Mouse (Mus musculus) MEL (cell line): ENCODE measurements around the gene Atp6v1g2. TPM values are rescaled to one million over a fixed set of nuclear protein-coding genes. Genes with fewer than 3 reads are reported as not detected.
A peak's percentile ranks its signal among the peaks of the same experiment; 100 is the strongest.

Experiments used
- DNase-seq: peaks from one replicate; pipeline ENCODE4 v3.0.0; 2011; ENCODE audit warnings: low read depth, low spot score
- H3K27ac ChIP-seq: 2 replicates; pipeline ENCODE4 v1.5.1; 2012; ENCODE audit warnings: low read depth, mild to moderate bottlenecking, control low read depth, low read length, moderate library complexity; ENCODE audit not compliant: control insufficient read depth
- H3K27me3 ChIP-seq, 2 experiments: fragments of 150-350 bp in 1 of 2; sonication (generic) in 1 of 2; 2 replicates each; pipeline ENCODE4 v1.6.1; 2012; ENCODE audit warnings: low read length in 2 of 2, mild to moderate bottlenecking in 2 of 2, improper control_type of control experiment in 1 of 2, moderate library complexity in 1 of 2; ENCODE audit not compliant: insufficient read depth in 2 of 2, control insufficient read depth in 1 of 2
- H3K36me3 ChIP-seq, 2 experiments: 2 replicates each; pipeline ENCODE4 v1.6.1; 2012 to 2014; ENCODE audit warnings: low read length in 2 of 2, improper control_type of control experiment in 1 of 2, inconsistent platforms in 1 of 2, mild to moderate bottlenecking in 1 of 2; ENCODE audit not compliant: insufficient read depth in 2 of 2, control insufficient read depth in 1 of 2
- H3K4me1 ChIP-seq, 2 experiments: fragments of 150-350 bp in 1 of 2; sonication (generic) in 1 of 2; 2 replicates each; pipeline ENCODE4 v1.6.1; 2012; ENCODE audit warnings: low read length in 2 of 2, improper control_type of control experiment in 1 of 2, mild to moderate bottlenecking in 1 of 2; ENCODE audit not compliant: insufficient read depth in 2 of 2, control insufficient read depth in 1 of 2
- H3K4me3 ChIP-seq, 2 experiments: fragments of 150-350 bp in 1 of 2; sonication (generic) in 1 of 2; 2 replicates each; pipeline ENCODE4 v1.5.1; 2012; ENCODE audit warnings: low read depth in 2 of 2, low read length in 2 of 2, mild to moderate bottlenecking in 2 of 2, moderate library complexity in 2 of 2, control low read depth in 1 of 2, improper control_type of control experiment in 1 of 2; ENCODE audit not compliant: control insufficient read depth in 1 of 2, insufficient read depth in 1 of 2
- H3K79me2 ChIP-seq: 2 replicates; pipeline ENCODE4 v1.6.1; 2012; ENCODE audit warnings: mild to moderate bottlenecking, low read length, moderate library complexity; ENCODE audit not compliant: control insufficient read depth, poor library complexity, insufficient read depth
- H3K9ac ChIP-seq: 2 replicates; pipeline ENCODE4 v1.6.1; 2012; ENCODE audit warnings: low read depth, mild to moderate bottlenecking, control low read depth, low read length, moderate library complexity; ENCODE audit not compliant: control insufficient read depth, poor library complexity, severe bottlenecking
- H3K9me3 ChIP-seq: fragments of 150-350 bp; sonication (generic); replicated peaks from 2 replicates; pipeline ENCODE4 v1.6.1; 2012; ENCODE audit warnings: mild to moderate bottlenecking, low read length, improper control_type of control experiment, moderate library complexity; ENCODE audit not compliant: insufficient read depth
- BHLHE40 ChIP-seq: IDR thresholded peaks from 2 replicates; pipeline ENCODE4 v1.6.1; 2012; ENCODE audit warnings: low read depth, mild to moderate bottlenecking, inconsistent platforms, low read length, improper control_type of control experiment, borderline replicate concordance
- CHD1 ChIP-seq: IDR thresholded peaks from 2 replicates; pipeline ENCODE4 v1.6.1; 2012; ENCODE audit warnings: low read depth, mild to moderate bottlenecking, inconsistent platforms, low read length, improper control_type of control experiment
- CHD2 ChIP-seq: IDR thresholded peaks from 2 replicates; pipeline ENCODE4 v1.6.1; 2011; ENCODE audit warnings: low read length, improper control_type of control experiment
- CTCF ChIP-seq, 3 experiments: IDR thresholded peaks in 2 of 3; conservative IDR thresholded peaks in 1 of 3; 2 replicates each; pipeline ENCODE4 v1.5.1; 2011 to 2012; ENCODE audit warnings: low read length in 3 of 3, low read depth in 2 of 3, mild to moderate bottlenecking in 2 of 3, improper control_type of control experiment in 1 of 3, inconsistent platforms in 1 of 3, mixed read lengths in 1 of 3, moderate library complexity in 1 of 3; ENCODE audit not compliant: control insufficient read depth in 1 of 3, insufficient read depth in 1 of 3, poor library complexity in 1 of 3, severe bottlenecking in 1 of 3
- E2F4 ChIP-seq: IDR thresholded peaks from 2 replicates; pipeline ENCODE4 v1.6.1; 2011; ENCODE audit warnings: low read depth, low read length, improper control_type of control experiment, borderline replicate concordance
- ELF1 ChIP-seq: IDR thresholded peaks from 2 replicates; pipeline ENCODE4 v1.6.1; 2014; ENCODE audit warnings: low read depth, mild to moderate bottlenecking, inconsistent platforms, low read length, improper control_type of control experiment, moderate library complexity
- ETS1 ChIP-seq: IDR thresholded peaks from 2 replicates; pipeline ENCODE4 v1.6.1; 2012; ENCODE audit warnings: low read depth, mild to moderate bottlenecking, inconsistent platforms, low read length, improper control_type of control experiment, moderate library complexity
- GABPA ChIP-seq: IDR thresholded peaks from 2 replicates; pipeline ENCODE4 v1.6.1; 2012; ENCODE audit warnings: low read depth, mild to moderate bottlenecking, inconsistent platforms, low read length, improper control_type of control experiment, moderate library complexity
- GATA1 ChIP-seq: IDR thresholded peaks from 2 replicates; pipeline ENCODE4 v1.6.1; 2011; ENCODE audit warnings: low read depth, low read length, improper control_type of control experiment
- HCFC1 ChIP-seq: IDR thresholded peaks from 2 replicates; pipeline ENCODE4 v1.6.1; 2012; ENCODE audit warnings: low read depth, mild to moderate bottlenecking, inconsistent platforms, low read length, improper control_type of control experiment, moderate library complexity
- JUND ChIP-seq: IDR thresholded peaks from 2 replicates; pipeline ENCODE4 v1.6.1; 2011; ENCODE audit warnings: low read depth, mild to moderate bottlenecking, improper control_type of control experiment, low read length
- KAT2A ChIP-seq: conservative IDR thresholded peaks from 2 replicates; pipeline ENCODE4 v1.6.1; 2012; ENCODE audit warnings: low read depth, low read length, improper control_type of control experiment, inconsistent platforms
- MAFK ChIP-seq: IDR thresholded peaks from 2 replicates; pipeline ENCODE4 v1.6.1; 2011; ENCODE audit warnings: low read depth, mild to moderate bottlenecking, low read length, improper control_type of control experiment, borderline replicate concordance
- MAX ChIP-seq: IDR thresholded peaks from 2 replicates; pipeline ENCODE4 v1.6.1; 2011; ENCODE audit warnings: low read length, improper control_type of control experiment
- MAZ ChIP-seq: IDR thresholded peaks from 2 replicates; pipeline ENCODE4 v1.6.1; 2012; ENCODE audit warnings: low read depth, mild to moderate bottlenecking, inconsistent platforms, low read length, improper control_type of control experiment
- MXI1 ChIP-seq: IDR thresholded peaks from 2 replicates; pipeline ENCODE4 v1.6.1; 2011; ENCODE audit warnings: mild to moderate bottlenecking, low read depth, low read length, improper control_type of control experiment
- MYB ChIP-seq: IDR thresholded peaks from 2 replicates; pipeline ENCODE4 v1.6.1; 2011; ENCODE audit warnings: mild to moderate bottlenecking, low read depth, low read length, improper control_type of control experiment
- NELFE ChIP-seq: IDR thresholded peaks from 2 replicates; pipeline ENCODE4 v1.6.1; 2011; ENCODE audit warnings: low read depth, low read length, improper control_type of control experiment
- NRF1 ChIP-seq: IDR thresholded peaks from 2 replicates; pipeline ENCODE4 v1.6.1; 2014; ENCODE audit warnings: low read depth, mild to moderate bottlenecking, inconsistent platforms, low read length, improper control_type of control experiment, moderate library complexity; ENCODE audit not compliant: poor library complexity, insufficient read depth, severe bottlenecking
- POLR2AphosphoS5 ChIP-seq: IDR thresholded peaks from 2 replicates; pipeline ENCODE4 v1.6.1; 2012; ENCODE audit warnings: low read depth, borderline replicate concordance, mild to moderate bottlenecking, inconsistent platforms, low read length, moderate library complexity, mixed read lengths
- RAD21 ChIP-seq: IDR thresholded peaks from 2 replicates; pipeline ENCODE4 v1.6.1; 2011; ENCODE audit warnings: mild to moderate bottlenecking, low read depth, low read length, improper control_type of control experiment
- RCOR1 ChIP-seq: IDR thresholded peaks from 2 replicates; pipeline ENCODE4 v1.6.1; 2012; ENCODE audit warnings: low read depth, mild to moderate bottlenecking, inconsistent platforms, low read length, improper control_type of control experiment
- SMC3 ChIP-seq: IDR thresholded peaks from 2 replicates; pipeline ENCODE4 v1.6.1; 2011; ENCODE audit warnings: low read depth, low read length, improper control_type of control experiment
- TAL1 ChIP-seq: IDR thresholded peaks from 2 replicates; pipeline ENCODE4 v1.6.1; 2012; ENCODE audit warnings: mild to moderate bottlenecking, inconsistent platforms, low read length, moderate library complexity, mixed read lengths
- TBP ChIP-seq: IDR thresholded peaks from 2 replicates; pipeline ENCODE4 v1.8.0; 2011; ENCODE audit warnings: low read depth, low read length, improper control_type of control experiment
- UBTF ChIP-seq: IDR thresholded peaks from 2 replicates; pipeline ENCODE4 v1.6.1; 2012; ENCODE audit warnings: low read depth, mild to moderate bottlenecking, inconsistent platforms, low read length, improper control_type of control experiment, moderate library complexity, borderline replicate concordance; ENCODE audit not compliant: insufficient read depth
- USF1 ChIP-seq: IDR thresholded peaks from 2 replicates; pipeline ENCODE4 v1.6.1; 2014; ENCODE audit warnings: low read depth, mild to moderate bottlenecking, inconsistent platforms, low read length, improper control_type of control experiment, moderate library complexity
- ZMIZ1 ChIP-seq: IDR thresholded peaks from 2 replicates; pipeline ENCODE4 v1.6.1; 2012; ENCODE audit warnings: low read depth, mild to moderate bottlenecking, inconsistent platforms, low read length, improper control_type of control experiment, moderate library complexity
- ZNF384 ChIP-seq: IDR thresholded peaks from 2 replicates; pipeline ENCODE4 v1.6.1; 2012; ENCODE audit warnings: low read depth, mild to moderate bottlenecking, inconsistent platforms, low read length, improper control_type of control experiment
- polyA plus RNA-seq, 2 experiments: library from polyadenylated mRNA; stranded (reverse) in 1 of 2; unstranded in 1 of 2; fragments of >175 nt in 1 of 2; fragments of >200 nt in 1 of 2; gene quantifications; 2 replicates each; pipeline versions ENCODE4 v1.2.1 to v1.2.4; 2012; ENCODE audit warnings: low replicate concordance in 2 of 2, low read depth in 1 of 2; ENCODE audit not compliant: insufficient read length in 2 of 2, insufficient read depth in 1 of 2, missing spikeins in 1 of 2
- total RNA-seq: library from RNA; depleted of rRNA; stranded (reverse); fragments of 300-350 nt; gene quantifications from 2 replicates; pipeline ENCODE4 v1.2.3, GENCODE M21; 2012

Gene Atp6v1g2
- total and polyA plus RNA-seq, 3 experiments, result 0.46 to 4.7 TPM; not detected in 1

DNA sequence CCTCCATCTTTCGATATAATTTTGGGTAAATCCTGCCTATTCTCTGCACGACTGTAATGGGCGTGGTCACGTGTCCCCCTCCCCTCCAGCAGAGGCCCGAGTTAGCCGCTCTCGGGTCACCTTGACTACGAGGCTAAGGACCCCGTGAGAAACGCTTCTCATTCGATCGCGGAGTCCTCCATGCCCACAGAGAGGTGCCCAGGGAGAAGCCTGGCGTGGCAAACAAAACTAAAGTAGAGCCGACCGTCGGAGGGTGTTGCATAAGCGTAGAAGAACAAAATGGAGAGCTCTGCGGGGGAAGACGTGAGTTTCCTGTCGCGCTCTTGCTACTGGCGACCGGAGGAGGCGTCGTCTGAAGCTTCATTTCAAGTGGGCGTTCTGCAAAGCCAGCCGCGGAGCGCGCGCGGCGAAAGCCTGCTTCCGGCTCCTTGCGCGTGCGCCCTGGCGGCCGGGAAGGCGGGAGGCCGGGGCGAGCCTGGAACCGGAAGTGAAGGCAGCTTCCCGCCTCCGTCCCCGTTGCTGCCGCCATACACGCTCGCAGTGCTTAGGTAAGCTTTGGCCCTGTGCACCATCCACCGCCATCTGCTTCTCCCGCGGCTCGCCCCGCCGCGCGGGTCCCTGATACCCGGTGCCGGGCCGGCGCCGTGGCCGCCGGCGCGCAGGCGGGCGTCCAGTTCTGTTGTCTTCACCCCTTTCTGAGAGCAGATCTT lies 8.0 kb downstream of the Atp6v1g2 start, which contains the start of gene Ddx39b (continued):
- no peak for TF ChIP-seq ZNF384
- TF ChIP-seq MXI1, result peak; percentile 94
- TF ChIP-seq MAFK, result no peak
- TF ChIP-seq ELF1, result peak; percentile 95
- TF ChIP-seq MYB, result no peak
- TF ChIP-seq E2F4, result peak; percentile 97
- TF ChIP-seq TBP, result peak; percentile 77; the same call in 1 of the 2 replicates
- TF ChIP-seq CHD1, result no peak
- TF ChIP-seq MAX, result peak; percentile 99
- no peak for TF ChIP-seq RAD21
- 0 out of 2 replicates have a peak, but pooled peaks have one; percentile 6 for TF ChIP-seq MAZ
- TF ChIP-seq GABPA, result no peak
- TF ChIP-seq UBTF, result no peak
- no peak for TF ChIP-seq TAL1
- no peak for TF ChIP-seq CTCF (IDR thresholded peaks at IDR 0.05 in 2 of 3, conservative IDR thresholded peaks at IDR 0.05 in 1 of 3; ENCODE audit: control insufficient read depth in 1 of 3, insufficient read depth in 1 of 3, low read depth in 2 of 3, low read length in 3 of 3, poor library complexity in 1 of 3, severe bottlenecking in 1 of 3)
- TF ChIP-seq NELFE, result peak; percentile 86
- peak; percentile 87 for TF ChIP-seq HCFC1

DNA sequence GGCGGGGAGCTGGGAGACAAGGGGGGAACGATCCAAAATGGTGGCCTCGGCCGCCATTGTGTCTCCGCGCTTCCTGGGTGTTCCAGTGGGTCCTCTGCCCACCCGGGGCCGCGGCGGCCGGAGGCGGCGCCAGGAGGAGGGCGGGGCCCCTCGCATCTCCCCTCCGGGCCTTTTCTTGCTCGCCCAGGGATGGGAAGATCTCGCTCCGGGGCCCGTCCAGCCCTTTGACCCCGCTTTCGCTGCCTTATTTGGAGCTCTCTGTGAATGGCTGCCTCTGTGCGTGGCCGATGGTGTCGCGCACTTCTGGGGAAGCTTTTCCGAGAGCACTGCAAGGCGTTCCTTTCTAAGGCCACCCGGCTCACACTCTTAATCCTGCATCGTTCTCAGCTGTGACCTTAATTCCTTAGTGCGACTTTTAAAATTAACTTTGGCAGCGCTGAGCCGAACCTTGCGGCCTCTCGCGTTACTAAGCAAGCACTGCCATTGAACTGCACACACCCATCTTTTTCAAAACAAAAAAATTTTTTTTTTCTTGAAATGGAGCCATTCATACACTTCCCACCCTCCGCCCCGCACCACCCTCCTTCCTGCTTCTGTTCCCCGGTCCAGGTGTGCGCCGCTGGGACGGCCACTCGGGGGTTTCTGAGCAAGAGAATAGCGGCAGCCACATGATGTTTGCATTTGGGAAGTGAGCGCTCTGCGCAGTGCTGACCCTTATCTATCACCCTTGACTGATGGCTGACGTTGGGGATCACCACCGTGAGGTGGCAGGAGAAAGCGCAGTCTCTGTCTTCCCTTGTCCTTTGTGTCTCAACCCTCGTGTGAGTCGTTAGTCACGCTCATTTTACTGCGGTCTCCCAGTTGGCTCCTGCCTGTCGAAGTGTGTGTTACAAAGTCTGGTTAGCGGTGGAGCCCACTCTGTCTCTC lies 8.8 kb downstream of the Atp6v1g2 start:
- no peaks in the 10 kb centered on the region for H3K27me3 ChIP-seq
- no peaks in the 10 kb centered on the region for H3K9me3 ChIP-seq
- H3K36me3 ChIP-seq, result peaks cover 25 to 31% of the 10 kb centered on the region in 2 experiments
- H3K4me1 ChIP-seq, result peaks cover 5 to 28% of the 10 kb centered on the region in 2 experiments; a peak in 3 of 4 replicates
- peak overlapping the region; percentile 94 for H3K27ac ChIP-seq
- DNase-seq, result peak; percentile 89
- H3K9ac ChIP-seq, result peak overlapping the region; percentile 96
- peak overlapping the region; percentile 79 to 95 for H3K4me3 ChIP-seq
- H3K79me2 ChIP-seq, result peaks cover 57% of the 10 kb centered on the region
- 0 out of 2 replicates have a peak, but pooled peaks have one; percentile 1 for TF ChIP-seq MAZ
- TF ChIP-seq KAT2A, result no peak
- TF ChIP-seq CTCF (IDR thresholded peaks at IDR 0.05 in 2 of 3, conservative IDR thresholded peaks at IDR 0.05 in 1 of 3; ENCODE audit: control insufficient read depth in 1 of 3, insufficient read depth in 1 of 3, low read depth in 2 of 3, low read length in 3 of 3, poor library complexity in 1 of 3, severe bottlenecking in 1 of 3), result peak in 1 of 3 experiments; percentile 13; a peak in 3 of 6 replicates
- no peak for TF ChIP-seq GABPA
- TF ChIP-seq ZMIZ1, result peak; percentile 33; the same call in 1 of the 2 replicates
- peak; percentile 74 for TF ChIP-seq MAX
- no peak for TF ChIP-seq SMC3
- TF ChIP-seq ETS1, result peak; percentile 40; the same call in 1 of the 2 replicates
- TF ChIP-seq CHD2, result no peak
- no peak; the same call in 1 of the 2 replicates for TF ChIP-seq RCOR1
- TF ChIP-seq GATA1, result peak; percentile 79
- TF ChIP-seq POLR2AphosphoS5, result no peak
- no peak for TF ChIP-seq USF1
- no peak for TF ChIP-seq RAD21
- TF ChIP-seq BHLHE40, result no peak
- peak; percentile 52; the same call in 1 of the 2 replicates for TF ChIP-seq NRF1
- TF ChIP-seq HCFC1, result no peak
- TF ChIP-seq JUND, result no peak
- TF ChIP-seq ZNF384, result no peak
